Mouse (Mus musculus): Measurements from ENCODE around the gene Plekha5. TPM values are rescaled to one million over a fixed set of nuclear protein-coding genes. Genes with fewer than 3 reads are reported as not detected.

The Plekha5 gene
- total and polyA plus RNA-seq, 2 experiments from 2014 or later: 24.2 to 28.8 TPM

GRCm38 (mm10) chr6:140488673-140489072 lies 64.8 kb downstream of the Plekha5 start:
- peaks cover 7% of the 10 kb centered on the region; the same call in 1 of the 2 replicates for H3K4me1 ChIP-seq (ENCODE audit: insufficient read depth, low read length)
- no peak overlapping the region for H3K27ac ChIP-seq (ENCODE audit: low read depth, low read length)
- no peaks in the 10 kb centered on the region for H3K36me3 ChIP-seq (ENCODE audit: insufficient read depth, low read length)
- H3K9me3 ChIP-seq (ENCODE audit: low read length): no peaks in the 10 kb centered on the region
- no peak for TF ChIP-seq CTCF (IDR thresholded peaks at IDR 0.05)
- no peak overlapping the region for H3K4me3 ChIP-seq (ENCODE audit: low read depth, low read length)
- no peak overlapping the region for H3K4me2 ChIP-seq (ENCODE audit: low read depth, low read length, poor library complexity, severe bottlenecking)
- ATAC-seq (ENCODE audit: low FRiP score): no peak
- no peak for DNase-seq (ENCODE audit: low spot score)
- no peak overlapping the region for H3K9ac ChIP-seq (replicated peaks; ENCODE audit: low read length, poor library complexity, severe bottlenecking)
- H3K27me3 ChIP-seq (ENCODE audit: insufficient read depth, low read length): no peaks in the 10 kb centered on the region
- 94% methylated on average over 3 of the region's 3 CpGs for WGBS

GRCm38 (mm10) chr6:140489570-140489969 lies 65.7 kb downstream of the Plekha5 start:
- no peak for DNase-seq (ENCODE audit: low spot score)
- no peak for TF ChIP-seq CTCF (IDR thresholded peaks at IDR 0.05)
- Histone ChIP-seq H3K4me2 (ENCODE audit: low read depth, low read length, poor library complexity, severe bottlenecking) (no peak overlapping the region), H3K9me3 (ENCODE audit: low read length) (no peaks in the 10 kb centered on the region), H3K4me3 (ENCODE audit: low read depth, low read length) (no peak overlapping the region), H3K9ac (replicated peaks; ENCODE audit: low read length, poor library complexity, severe bottlenecking) (no peak overlapping the region), H3K27ac (ENCODE audit: low read depth, low read length) (no peak overlapping the region), H3K4me1 (ENCODE audit: insufficient read depth, low read length) (no peaks in the 10 kb centered on the region), H3K27me3 (ENCODE audit: insufficient read depth, low read length) (no peaks in the 10 kb centered on the region), H3K36me3 (ENCODE audit: insufficient read depth, low read length) (no peaks in the 10 kb centered on the region)
- no peak for ATAC-seq (ENCODE audit: low FRiP score)

GRCm38 (mm10) chr6:140490220-140490619 lies 66.4 kb downstream of the Plekha5 start:
- no peak for ATAC-seq (ENCODE audit: low FRiP score)

GRCm38 (mm10) chr6:140490921-140491537 lies 67.2 kb downstream of the Plekha5 start:
- Histone ChIP-seq H3K9me3 (ENCODE audit: low read length) (no peaks in the 10 kb centered on the region), H3K27ac (ENCODE audit: low read depth, low read length) (peak overlapping the region; percentile 13; the same call in 1 of the 2 replicates), H3K9ac (replicated peaks; ENCODE audit: low read length, poor library complexity, severe bottlenecking) (peak overlapping the region; percentile 42; the same call in 1 of the 2 replicates), H3K27me3 (ENCODE audit: insufficient read depth, low read length) (no peaks in the 10 kb centered on the region), H3K36me3 (ENCODE audit: insufficient read depth, low read length) (no peaks in the 10 kb centered on the region), H3K4me3 (ENCODE audit: low read depth, low read length) (peak overlapping the region; percentile 22), H3K4me1 (ENCODE audit: insufficient read depth, low read length) (no peaks in the 10 kb centered on the region), H3K4me2 (ENCODE audit: low read depth, low read length, poor library complexity, severe bottlenecking) (peak overlapping the region; percentile 35)
- TF ChIP-seq CTCF (IDR thresholded peaks at IDR 0.05): no peak
- peak; percentile 36 for DNase-seq (ENCODE audit: low spot score)
- WGBS: 60% methylated on average over 18 of the region's 18 CpGs
- ATAC-seq (ENCODE audit: low FRiP score): peak; percentile 38; the same call in 1 of the 2 replicates

More at GRCm38 (mm10) chr6:140490220-140490619, 66.4 kb downstream of the Plekha5 start:
- 79% methylated on average over 4 of the region's 4 CpGs for WGBS
- Histone ChIP-seq H3K4me3 (ENCODE audit: low read depth, low read length) (no peak overlapping the region), H3K4me2 (ENCODE audit: low read depth, low read length, poor library complexity, severe bottlenecking) (no peak overlapping the region), H3K9ac (replicated peaks; ENCODE audit: low read length, poor library complexity, severe bottlenecking) (no peak overlapping the region), H3K27ac (ENCODE audit: low read depth, low read length) (no peak overlapping the region), H3K9me3 (ENCODE audit: low read length) (no peaks in the 10 kb centered on the region), H3K36me3 (ENCODE audit: insufficient read depth, low read length) (no peaks in the 10 kb centered on the region), H3K4me1 (ENCODE audit: insufficient read depth, low read length) (no peaks in the 10 kb centered on the region), H3K27me3 (ENCODE audit: insufficient read depth, low read length) (no peaks in the 10 kb centered on the region)
- no peak for TF ChIP-seq CTCF (IDR thresholded peaks at IDR 0.05)
- DNase-seq (ENCODE audit: low spot score): no peak

- no peak for TF ChIP-seq CTCF (IDR thresholded peaks at IDR 0.05)
- no peak overlapping the region for H3K4me3 ChIP-seq (ENCODE audit: low read depth, low read length)
- no peaks in the 10 kb centered on the region for H3K4me1 ChIP-seq (ENCODE audit: insufficient read depth, low read length)
- H3K27me3 ChIP-seq (ENCODE audit: insufficient read depth, low read length): no peaks in the 10 kb centered on the region
- no peak for DNase-seq (ENCODE audit: low spot score)
- H3K4me2 ChIP-seq (ENCODE audit: low read depth, low read length, poor library complexity, severe bottlenecking): no peak overlapping the region
- no peak overlapping the region for H3K27ac ChIP-seq (ENCODE audit: low read depth, low read length)
- no peaks in the 10 kb centered on the region for H3K36me3 ChIP-seq (ENCODE audit: insufficient read depth, low read length)
- H3K9ac ChIP-seq (replicated peaks; ENCODE audit: low read length, poor library complexity, severe bottlenecking): no peak overlapping the region
- no peak for ATAC-seq (ENCODE audit: low FRiP score)
- WGBS: 58% methylated on average over 6 of the region's 6 CpGs
- no peaks in the 10 kb centered on the region for H3K9me3 ChIP-seq (ENCODE audit: low read length)
These were observed 68.2 kb downstream of the Plekha5 start for GRCm38 (mm10) chr6:140492043-140492442.

- Histone ChIP-seq H3K36me3 (ENCODE audit: insufficient read depth, low read length) (no peaks in the 10 kb centered on the region), H3K27ac (ENCODE audit: low read depth, low read length) (no peak overlapping the region), H3K4me2 (ENCODE audit: low read depth, low read length, poor library complexity, severe bottlenecking) (no peak overlapping the region), H3K9me3 (ENCODE audit: low read length) (no peaks in the 10 kb centered on the region), H3K4me3 (ENCODE audit: low read depth, low read length) (no peak overlapping the region), H3K27me3 (ENCODE audit: insufficient read depth, low read length) (no peaks in the 10 kb centered on the region), H3K9ac (replicated peaks; ENCODE audit: low read length, poor library complexity, severe bottlenecking) (no peak overlapping the region), H3K4me1 (ENCODE audit: insufficient read depth, low read length) (no peaks in the 10 kb centered on the region)
- TF ChIP-seq CTCF (IDR thresholded peaks at IDR 0.05): no peak
- DNase-seq (ENCODE audit: low spot score): no peak
- ATAC-seq (ENCODE audit: low FRiP score): no peak
- WGBS: 84% methylated on average over 3 of the region's 3 CpGs
These were observed 74.2 kb downstream of the Plekha5 start for GRCm38 (mm10) chr6:140498074-140498473.
